Mouse (Mus musculus): ENCODE results near the gene Rfx6.

Rfx6 gene

DNA sequence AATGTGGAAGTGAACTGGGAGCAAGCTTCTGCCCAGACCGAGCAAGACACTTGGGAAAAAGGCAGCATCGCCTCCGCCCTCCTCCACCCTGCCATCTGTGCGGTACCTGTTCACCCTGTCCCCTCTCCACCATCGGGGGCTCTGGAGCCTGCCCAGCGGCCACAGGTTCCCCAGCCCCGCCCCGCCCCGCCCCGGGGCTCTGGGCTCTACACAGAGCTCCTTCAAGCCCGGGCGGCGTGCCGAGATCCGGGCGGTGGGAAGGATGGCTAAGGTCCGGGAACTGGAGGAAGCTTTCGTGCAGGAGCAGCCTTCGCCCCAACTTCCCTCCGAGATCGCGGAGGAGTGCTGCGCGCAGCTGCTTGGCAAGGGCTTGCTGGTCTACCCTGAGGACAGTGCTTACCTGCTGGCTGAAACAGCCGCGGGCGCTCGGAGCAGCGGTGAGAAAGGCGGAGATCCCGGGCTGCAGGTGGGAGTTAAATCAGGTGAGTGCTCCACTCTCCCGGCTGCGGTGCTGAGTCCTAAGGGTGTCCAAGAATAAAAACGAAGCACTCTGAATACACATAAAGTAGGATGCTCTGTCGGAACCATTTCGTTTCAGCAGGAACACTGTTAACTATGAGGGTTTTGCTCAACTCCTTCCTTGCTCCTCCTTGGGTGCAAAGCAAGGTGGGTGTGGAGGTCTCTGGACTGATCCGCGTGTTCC is at the start of gene Rfx6:
Gene Rfx6 (plus strand): TSS at position 209 of the 703 bp plus-strand sequence.
- DNase-seq (ENCODE audit: low spot score in 2 of 2) = no peak

DNA sequence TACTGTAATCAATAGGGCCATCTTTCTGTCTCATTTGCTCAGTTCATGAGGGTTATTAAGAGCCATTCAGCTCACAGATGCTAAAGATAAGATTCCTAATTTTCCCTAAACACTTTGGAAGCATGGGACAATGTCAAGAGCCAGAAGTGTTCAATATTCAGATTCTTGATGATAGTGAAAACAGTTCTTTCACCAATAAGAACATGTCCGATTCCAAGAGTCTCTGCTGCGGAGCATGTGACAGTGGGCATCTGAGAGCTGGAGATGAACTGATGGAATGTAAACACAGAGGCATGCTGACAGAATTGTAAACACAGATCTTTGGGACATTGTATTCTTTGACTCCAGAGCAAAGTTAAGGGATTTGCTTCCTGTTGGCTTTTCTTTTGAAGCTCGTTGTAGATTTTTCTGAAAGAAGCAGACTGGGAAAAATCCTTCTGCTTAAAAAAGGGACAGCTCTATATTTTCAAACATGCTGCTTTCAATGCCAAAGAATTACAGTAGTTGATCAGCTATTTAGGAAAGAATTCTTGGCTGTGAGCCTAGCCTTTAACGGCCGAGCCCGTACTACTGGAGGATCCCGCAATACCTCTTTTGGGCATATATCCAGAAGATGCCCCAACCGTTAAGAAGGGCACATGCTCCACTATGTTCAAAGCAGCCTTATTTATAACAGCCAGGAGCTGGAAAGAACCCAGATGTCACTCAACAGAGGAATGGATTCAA is 46.0 kb upstream of the Rfx6 start, which contains the start of gene Gprc6a:
Gene Gprc6a (minus strand): TSS at position 51 of the 726 bp plus-strand sequence.
- no peak for DNase-seq (ENCODE audit: low spot score in 2 of 2)

DNA sequence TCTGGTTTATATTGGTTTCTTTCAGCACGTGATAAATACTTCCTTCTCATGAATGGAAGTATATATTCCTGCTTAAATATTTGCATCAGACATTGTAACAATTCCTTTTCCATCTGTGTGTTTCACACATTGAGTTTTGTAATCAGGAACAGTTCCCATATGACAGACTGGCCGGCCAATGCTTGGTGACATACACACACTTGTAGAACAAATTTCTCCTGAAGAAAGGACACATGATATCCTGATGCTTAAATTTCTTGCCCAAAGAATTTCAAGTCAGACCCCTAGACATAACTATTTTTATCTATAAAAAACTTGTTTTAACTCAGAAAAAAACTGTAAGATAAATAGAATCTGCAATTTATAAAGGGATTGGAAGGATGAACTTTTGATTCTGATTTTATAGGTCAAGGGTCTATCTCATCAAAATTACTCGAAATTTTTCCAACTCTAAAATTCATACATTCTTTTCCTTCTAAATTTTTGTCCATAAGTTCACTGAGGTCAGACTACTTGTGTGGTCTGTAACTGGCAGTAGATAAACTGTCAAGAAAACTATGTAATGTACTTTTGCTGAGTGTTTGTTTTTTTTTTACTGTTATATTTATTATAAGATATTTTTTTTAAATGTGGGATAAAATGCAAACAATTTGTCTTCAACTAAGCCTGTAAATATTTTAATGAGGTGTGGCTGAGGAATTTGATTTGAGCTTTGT is 27.9 kb upstream of the Rfx6 start:
- DNase-seq (ENCODE audit: low spot score in 2 of 2) = no peak

DNA sequence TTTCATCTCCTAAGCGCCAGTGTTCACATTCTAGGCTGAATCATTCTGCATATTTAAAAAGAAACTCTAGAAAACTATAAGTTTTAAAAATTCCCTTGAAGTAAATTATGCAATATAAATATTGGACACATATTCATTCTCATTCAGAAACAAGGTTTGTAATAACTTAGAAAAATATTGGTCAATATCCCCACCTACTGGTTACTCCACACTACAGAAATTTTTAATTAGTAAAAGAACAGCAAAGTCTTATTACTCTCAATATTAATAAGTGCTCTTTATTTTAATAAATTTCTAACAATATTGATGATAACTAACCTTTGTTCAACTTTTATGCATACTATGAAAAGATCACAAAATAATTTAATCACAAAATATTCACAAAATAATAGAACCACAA is 20.2 kb upstream of the Rfx6 start:
- DNase-seq (ENCODE audit: low spot score in 2 of 2) = no peak

DNA sequence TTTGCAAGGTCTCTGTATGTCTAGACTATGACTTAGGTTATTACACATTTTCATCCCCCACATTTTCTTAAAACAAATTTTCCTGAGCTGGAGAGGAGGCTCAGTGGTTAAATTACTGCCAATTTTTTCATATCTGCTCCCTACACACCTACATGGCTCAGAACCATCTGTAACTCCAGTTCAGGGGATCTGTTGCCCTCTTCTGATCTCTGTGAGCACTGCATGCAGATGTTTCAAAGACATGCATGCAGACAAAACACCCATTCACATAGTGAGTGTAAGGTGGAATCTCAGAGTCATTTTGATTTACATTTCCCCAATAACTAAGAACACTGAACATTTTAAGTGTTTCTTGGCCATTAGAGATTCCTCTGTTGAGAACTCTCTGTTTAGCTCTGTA is 8.2 kb upstream of the Rfx6 start:
- no peak for DNase-seq (ENCODE audit: low spot score in 2 of 2)

DNA sequence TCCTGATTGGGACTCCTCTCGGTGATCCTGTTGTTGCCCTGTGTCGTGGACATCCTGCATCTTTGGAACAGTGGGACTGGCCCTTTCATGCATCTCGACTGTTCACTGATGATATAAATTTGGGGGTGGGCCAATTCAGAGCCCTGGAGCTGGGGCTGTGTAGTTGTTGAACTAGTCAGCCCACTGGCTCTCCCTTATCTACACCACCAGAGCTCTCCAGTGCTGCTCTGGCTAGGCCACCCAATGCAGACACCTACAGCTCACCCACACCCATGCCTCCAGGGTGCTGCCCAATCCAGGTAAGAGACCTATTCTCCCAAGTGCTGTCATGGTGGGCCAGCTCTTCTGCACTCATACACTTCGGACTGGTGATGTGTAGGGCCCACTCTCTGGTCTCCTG is 6.0 kb upstream of the Rfx6 start:
- DNase-seq (ENCODE audit: low spot score in 2 of 2) = no peak

DNA sequence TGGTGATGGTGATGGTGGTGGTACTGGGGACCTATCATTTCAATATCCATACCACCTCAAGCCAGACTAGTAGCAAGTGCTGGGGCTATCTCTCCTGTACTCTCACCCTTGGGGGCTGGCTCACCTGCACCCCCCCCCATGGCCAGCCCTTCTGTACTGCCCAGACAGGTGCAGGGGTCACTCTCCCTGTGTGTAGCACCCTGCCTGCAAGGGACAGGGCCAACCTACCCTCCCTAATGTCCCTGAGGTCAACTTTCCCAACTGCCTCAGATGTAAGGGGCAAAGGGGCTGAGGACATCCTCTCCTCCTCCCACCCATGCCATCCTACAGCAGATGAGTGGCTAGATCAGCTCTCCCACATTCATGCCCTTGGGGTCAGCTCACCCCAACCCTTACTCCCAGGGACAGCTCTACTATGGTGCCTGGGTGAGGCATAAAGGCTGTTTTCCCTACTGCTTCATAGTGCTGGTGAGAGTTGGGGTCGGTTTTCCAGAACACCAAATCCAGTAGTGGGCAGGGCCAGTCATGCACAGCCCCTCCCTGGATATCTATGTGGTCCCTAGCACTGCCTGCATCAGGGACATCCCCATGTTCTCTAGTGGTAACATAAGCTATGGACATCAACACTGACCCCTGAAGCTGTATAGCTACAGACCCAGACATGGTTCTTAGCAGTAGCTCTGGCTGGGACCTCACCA is 5.3 kb upstream of the Rfx6 start:
- no peak for DNase-seq (ENCODE audit: low spot score in 2 of 2)

DNA sequence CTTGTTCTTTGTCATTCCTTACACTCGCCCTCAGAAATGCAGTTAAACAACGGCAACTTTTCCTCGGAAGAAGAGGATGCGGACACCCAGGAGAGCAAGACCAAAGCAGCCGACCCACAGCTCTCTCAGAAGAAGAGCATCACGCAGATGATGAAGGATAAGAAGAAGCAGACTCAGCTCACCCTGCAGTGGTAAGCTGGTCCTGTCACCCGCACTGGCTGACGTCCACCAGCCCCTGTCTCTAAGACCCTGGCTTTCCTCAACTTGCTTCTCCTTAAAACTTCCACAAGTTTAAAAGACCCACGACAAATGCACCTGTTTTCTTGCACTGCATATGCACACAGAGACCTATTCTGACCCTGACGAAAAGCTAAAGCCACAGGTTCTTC is 689 bp downstream of the Rfx6 start:
- no peak for DNase-seq (ENCODE audit: low spot score in 2 of 2)

DNA sequence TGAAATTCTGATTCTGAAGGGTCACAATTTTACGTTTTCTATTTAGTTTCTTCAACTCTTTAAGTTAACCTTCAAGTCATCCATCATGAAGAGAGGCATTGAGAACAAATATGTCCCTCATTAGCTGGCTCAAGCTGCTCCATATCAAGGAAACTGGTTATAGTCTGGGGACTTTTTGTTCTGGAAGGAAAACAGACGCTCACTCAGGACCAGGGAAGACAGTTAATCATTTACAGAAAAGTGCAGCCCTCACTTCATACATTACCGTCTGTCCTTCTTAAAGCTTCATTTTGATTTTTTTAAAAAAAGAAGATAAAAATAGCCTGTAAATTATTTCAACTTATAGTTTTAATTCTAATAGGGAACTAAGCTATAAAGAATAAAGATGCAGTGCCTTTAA is 43.3 kb downstream of the Rfx6 start:
- no peak for DNase-seq (ENCODE audit: low spot score in 2 of 2)

DNA sequence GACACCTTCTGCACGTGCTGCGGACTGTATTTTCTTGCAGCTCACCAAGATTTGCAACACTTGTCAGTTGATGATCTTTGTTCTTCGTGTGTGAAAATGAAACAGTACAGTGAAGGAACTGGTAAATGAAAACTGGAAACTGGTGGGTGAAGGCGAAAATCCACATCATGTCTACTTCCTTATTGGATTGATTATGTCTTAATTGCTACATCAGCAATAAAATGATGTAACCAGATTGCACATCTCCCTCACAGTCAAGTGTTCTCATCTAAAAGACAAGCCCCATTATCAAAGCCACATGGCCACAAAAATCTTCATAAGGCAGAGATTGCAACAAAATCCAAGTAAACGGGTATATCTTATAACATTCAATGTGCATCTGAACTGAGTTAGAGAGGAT is 83.9 kb downstream of the Rfx6 start:
- DNase-seq (ENCODE audit: low spot score in 2 of 2) = no peak

DNA sequence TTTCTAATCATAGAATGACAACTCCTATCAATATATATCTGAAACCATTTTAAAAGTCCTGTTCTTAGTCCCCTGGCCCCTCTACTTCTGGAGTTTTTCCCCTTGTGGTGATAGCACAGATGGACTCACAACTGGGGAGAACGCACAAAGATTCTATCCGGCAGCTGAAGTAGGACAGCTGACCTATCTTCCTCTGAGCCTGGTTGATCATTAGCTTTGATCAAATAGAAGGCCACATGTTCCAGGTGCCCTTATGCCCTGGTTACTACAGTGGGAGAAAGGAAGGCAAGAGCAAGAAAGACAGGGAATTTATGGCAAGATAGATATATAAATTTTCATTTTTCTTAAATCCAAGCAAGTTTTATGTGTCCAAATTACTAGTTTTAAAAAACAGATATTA is 85.7 kb downstream of the Rfx6 start:
- DNase-seq (ENCODE audit: low spot score in 2 of 2) = no peak

DNA sequence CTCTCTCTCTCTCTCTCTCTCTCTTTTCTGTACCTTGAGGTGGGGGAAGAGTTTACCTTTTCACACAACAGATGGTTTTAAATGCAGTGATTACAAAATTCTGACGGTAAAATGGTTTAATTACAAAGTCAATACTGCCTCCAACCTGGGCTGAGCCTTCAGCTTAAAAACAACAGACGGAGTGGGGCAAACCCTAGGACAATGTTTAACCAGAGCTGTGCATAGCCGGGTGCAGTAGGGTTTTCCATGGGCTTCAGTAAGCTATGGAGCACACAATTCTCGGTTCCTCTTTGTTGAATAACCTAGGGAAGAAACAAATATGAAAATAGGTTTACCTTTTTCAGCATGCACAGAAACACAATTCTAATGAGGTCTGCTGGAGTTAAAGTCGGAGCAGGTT is 90.9 kb downstream of the Rfx6 start:
- no peak for DNase-seq (ENCODE audit: low spot score in 2 of 2)

DNA sequence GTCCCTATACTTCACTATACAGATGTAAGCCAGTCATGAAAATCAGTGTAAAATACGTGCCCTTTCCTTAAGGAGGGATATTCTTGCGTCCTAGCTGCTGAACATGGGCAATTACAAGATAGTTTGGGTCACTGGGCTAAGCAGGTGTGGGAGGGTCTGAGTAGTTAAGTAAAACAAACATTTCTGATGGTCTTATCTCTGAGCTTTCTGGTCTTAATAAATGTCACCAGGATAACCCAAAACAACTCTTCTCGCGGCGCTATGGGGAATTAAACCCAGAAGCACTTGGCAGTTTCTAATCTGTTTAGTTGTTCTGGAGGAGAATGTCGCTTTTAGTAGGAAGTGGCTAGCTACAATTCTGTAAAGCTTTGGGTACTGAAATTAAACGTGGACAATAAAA is 91.7 kb downstream of the Rfx6 start:
- no peak for DNase-seq (ENCODE audit: low spot score in 2 of 2)

DNA sequence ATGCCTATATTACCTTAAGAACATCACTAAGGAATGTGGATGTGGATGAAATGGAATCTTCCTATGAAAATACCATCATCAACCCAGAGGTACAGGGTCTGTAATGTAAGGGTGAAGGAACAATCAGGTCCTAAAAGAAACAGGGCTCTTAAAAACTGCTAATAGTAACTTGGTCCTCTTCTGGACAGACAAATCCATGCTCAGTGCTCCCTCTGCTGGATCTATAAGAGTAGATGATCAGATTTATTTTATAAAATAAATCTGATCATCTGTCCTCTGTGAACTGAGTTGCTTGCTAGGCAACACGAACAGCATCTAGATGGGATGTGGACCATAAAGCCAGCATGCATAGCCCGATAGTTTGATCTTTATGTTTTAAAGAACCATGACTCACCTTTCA is 102.1 kb downstream of the Rfx6 start:
- no peak for DNase-seq (ENCODE audit: low spot score in 2 of 2)

Data from frontal cortex, postnatal 10 days (tissue).